8 mouse cellular contexts compared by ENCODE assay signal in the genomic region with DNA sequence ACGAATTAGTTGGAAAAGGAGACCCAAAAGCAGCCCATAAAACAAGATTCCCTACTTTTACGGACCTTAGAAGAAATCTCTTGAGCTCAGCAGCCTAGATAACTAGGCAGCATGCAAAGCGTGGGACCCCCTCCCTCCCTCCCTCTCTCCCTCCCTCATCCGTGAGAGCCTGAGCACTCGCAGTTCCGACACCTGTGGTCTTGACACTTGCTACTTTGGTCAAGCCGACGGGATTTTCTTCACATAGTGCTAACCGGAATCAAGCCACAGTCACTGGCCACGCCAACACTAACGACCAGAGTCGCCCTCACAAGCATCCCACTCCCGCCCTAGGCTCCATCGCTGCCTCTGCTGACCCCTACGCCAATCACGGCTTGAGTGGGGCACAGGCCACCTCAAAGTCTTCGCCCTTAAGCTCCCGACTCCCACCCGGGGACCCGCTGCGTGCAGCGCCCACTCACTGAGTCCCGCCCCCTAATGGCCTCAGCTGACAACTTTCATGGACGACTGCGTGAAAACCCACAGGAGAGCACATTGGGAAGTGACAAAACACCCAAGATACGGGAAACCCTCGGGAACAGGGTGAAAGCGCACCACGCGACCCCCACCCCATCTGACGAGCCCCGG. TPM values are rescaled to one million over a fixed set of nuclear protein-coding genes. Genes with fewer than 3 reads are reported as not detected.
A peak's percentile ranks its signal among the peaks of the same experiment; 100 is the strongest.
DNase-seq lines count a peak whose midpoint lies in the region; ATAC-seq and TF ChIP-seq lines count a peak whose summit lies in the region.

No protein-coding gene starts in this region.

- no peak for TF ChIP-seq POLR2A in cortical plate, adult 2 months (IDR thresholded peaks at IDR 0.05; ENCODE audit: extremely low read depth, insufficient read depth, low read length)

- peaks cover 22% of the 10 kb centered on the region for H3K4me1 ChIP-seq in lung, embryonic 15.5 days
- H3K4me1 ChIP-seq in cortical plate, adult 2 months (ENCODE audit: control insufficient read depth, insufficient read depth, low read length) = no peaks in the 10 kb centered on the region
- peaks cover 22% of the 10 kb centered on the region for H3K4me1 ChIP-seq in hindbrain, embryonic 13.5 days (replicated peaks)
- peaks cover 16% of the 10 kb centered on the region for H3K4me1 ChIP-seq in midbrain, embryonic 10.5 days

- peak overlapping the region; percentile 86 for H3K27ac ChIP-seq in lung, embryonic 15.5 days
- peak overlapping the region; percentile 85 for H3K27ac ChIP-seq in cortical plate, adult 2 months (ENCODE audit: insufficient read depth, low read length)
- peak overlapping the region; percentile 84 for H3K27ac ChIP-seq in hindbrain, embryonic 13.5 days
- peak overlapping the region; percentile 88 for H3K27ac ChIP-seq in midbrain, embryonic 10.5 days (replicated peaks)

- WGBS in lung, embryonic 15.5 days = under 1% methylated on average over 32 of the region's 32 CpGs
- 2% methylated on average over 32 of the region's 32 CpGs for WGBS in hindbrain, embryonic 13.5 days
- 2% methylated on average over 32 of the region's 32 CpGs for WGBS in midbrain, embryonic 10.5 days

- DNase-seq in lung, postnatal 10 days = no peak
- no peak for DNase-seq in midbrain, embryonic 10.5 days (ENCODE audit: low spot score)
- no peak for DNase-seq in ovary, postnatal 14 days (ENCODE audit: low spot score)
- DNase-seq in kidney, postnatal 25 days = no peak
- no peak for DNase-seq in urinary bladder, postnatal 36 days (ENCODE audit: low spot score in 2 of 2)

- peak overlapping the region; percentile 78 for H3K9ac ChIP-seq in lung, embryonic 15.5 days
- peak overlapping the region; percentile 85 for H3K9ac ChIP-seq in hindbrain, embryonic 13.5 days

- peak overlapping the region; percentile 86 for H3K4me3 ChIP-seq in lung, embryonic 15.5 days
- H3K4me3 ChIP-seq in cortical plate, adult 2 months (ENCODE audit: insufficient read depth, low read length) = peak overlapping the region; percentile 95
- H3K4me3 ChIP-seq in hindbrain, embryonic 13.5 days = peak overlapping the region; percentile 81
- peak overlapping the region; percentile 87 for H3K4me3 ChIP-seq in midbrain, embryonic 10.5 days

- no peaks in the 10 kb centered on the region for H3K27me3 ChIP-seq in lung, embryonic 15.5 days
- no peaks in the 10 kb centered on the region for H3K27me3 ChIP-seq in hindbrain, embryonic 13.5 days
- H3K27me3 ChIP-seq in midbrain, embryonic 10.5 days (ENCODE audit: low read depth, poor library complexity, severe bottlenecking) = no peaks in the 10 kb centered on the region

- no peaks in the 10 kb centered on the region for H3K9me3 ChIP-seq in lung, embryonic 15.5 days
- H3K9me3 ChIP-seq in hindbrain, embryonic 13.5 days = no peaks in the 10 kb centered on the region
- H3K9me3 ChIP-seq in midbrain, embryonic 10.5 days (replicated peaks) = no peaks in the 10 kb centered on the region

- no peak for TF ChIP-seq CTCF in cortical plate, adult 2 months (IDR thresholded peaks at IDR 0.05; ENCODE audit: extremely low read depth, insufficient read depth, low read length)

- H3K36me3 ChIP-seq in lung, embryonic 15.5 days = peaks cover 14% of the 10 kb centered on the region
- H3K36me3 ChIP-seq in hindbrain, embryonic 13.5 days = peaks cover 32% of the 10 kb centered on the region
- peaks cover 34% of the 10 kb centered on the region for H3K36me3 ChIP-seq in midbrain, embryonic 10.5 days

- peak overlapping the region; percentile 83 for H3K4me2 ChIP-seq in lung, embryonic 15.5 days
- H3K4me2 ChIP-seq in hindbrain, embryonic 13.5 days = peak overlapping the region; percentile 78

- peak; percentile 68 for ATAC-seq in lung, embryonic 15.5 days (ENCODE audit: borderline replicate concordance, extremely low read depth, low FRiP score, low TSS enrichment)
- peak; percentile 79 for ATAC-seq in hindbrain, embryonic 13.5 days (ENCODE audit: low FRiP score)

RNA-seq across cellular contexts. Expression of gene Zfp715, which starts 0.6 kb away (rescaled TPM):
- 12.8 and 13.3 TPM in 2 replicates for polyA plus RNA-seq in lung, embryonic 15.5 days (2015; fragmentation: Nextera tagmentation; extraction: Ambion mirVana)
- 15.3 and 15.4 TPM in 2 replicates for polyA plus RNA-seq in cortical plate, adult 2 months (2012; rRNA removed)
- polyA plus RNA-seq in hindbrain, embryonic 13.5 days (2015; fragmentation: Nextera tagmentation; extraction: Ambion mirVana) = 17.9 and 18.3 TPM in 2 replicates
- polyA plus RNA-seq in midbrain, embryonic 10.5 days (2016; fragmentation: Nextera tagmentation; extraction: Ambion mirVana) = 10.5 and 11.2 TPM in 2 replicates

RNA-seq across cellular contexts. Expression of gene Siglecf, which starts 38.6 kb away (rescaled TPM):
- 0.16 and 0.19 TPM in 2 replicates for polyA plus RNA-seq in lung, embryonic 15.5 days (2015; fragmentation: Nextera tagmentation; extraction: Ambion mirVana)
- 0.44 and 1.1 TPM in 2 replicates for polyA plus RNA-seq in cortical plate, adult 2 months (2012; rRNA removed)
- 0.08 and 0.21 TPM in 2 replicates for polyA plus RNA-seq in hindbrain, embryonic 13.5 days (2015; fragmentation: Nextera tagmentation; extraction: Ambion mirVana)
- polyA plus RNA-seq in midbrain, embryonic 10.5 days (2016; fragmentation: Nextera tagmentation; extraction: Ambion mirVana) = 0.09 and 0.29 TPM in 2 replicates
